Mouse (Mus musculus): ENCODE data around the gene Ctnnbip1.
"Not testable (repeated sequence)": the region's sequence is repeated elsewhere in the genome, so short reads cannot be mapped to it uniquely, and the experiment has no call there.

The Ctnnbip1 gene

GRCm38 (mm10) chr4:149586783-149587595 is 69.0 kb downstream of the Ctnnbip1 start:
- DNase-seq (ENCODE audit: low spot score): no peak

DNA sequence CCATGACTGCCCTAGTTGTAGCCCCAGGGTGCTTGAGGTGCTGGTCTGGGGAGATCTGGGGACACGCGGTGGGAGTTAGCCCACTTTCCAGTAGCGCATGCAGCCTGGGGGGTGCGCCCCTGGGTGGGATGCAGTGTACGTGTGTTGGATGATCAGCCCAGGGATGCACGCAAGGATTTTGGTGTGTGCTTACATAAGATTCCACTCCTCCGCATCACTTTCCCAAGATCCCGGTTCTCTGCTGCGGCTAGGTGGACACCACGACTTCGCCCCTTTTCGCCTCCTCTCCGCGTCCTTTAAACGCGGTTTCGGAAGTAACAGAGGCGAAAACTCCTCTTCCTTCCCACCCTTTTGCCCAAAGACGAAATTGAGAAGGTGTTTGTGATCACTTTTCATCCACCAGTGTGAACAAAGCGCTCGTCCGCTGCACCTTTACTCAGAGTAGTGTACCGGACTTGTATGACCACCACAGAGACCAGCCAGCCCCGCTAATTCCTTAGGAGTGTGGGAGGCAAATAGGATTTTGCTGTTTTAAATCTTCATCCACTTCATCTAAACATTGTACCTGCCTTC is 69.6 kb downstream of the Ctnnbip1 start:
- no peak for DNase-seq (ENCODE audit: low spot score)

- no peak for DNase-seq (ENCODE audit: low spot score)
Measured at GRCm38 (mm10) chr4:149590200-149590599, 72.2 kb downstream of the Ctnnbip1 start.

DNA sequence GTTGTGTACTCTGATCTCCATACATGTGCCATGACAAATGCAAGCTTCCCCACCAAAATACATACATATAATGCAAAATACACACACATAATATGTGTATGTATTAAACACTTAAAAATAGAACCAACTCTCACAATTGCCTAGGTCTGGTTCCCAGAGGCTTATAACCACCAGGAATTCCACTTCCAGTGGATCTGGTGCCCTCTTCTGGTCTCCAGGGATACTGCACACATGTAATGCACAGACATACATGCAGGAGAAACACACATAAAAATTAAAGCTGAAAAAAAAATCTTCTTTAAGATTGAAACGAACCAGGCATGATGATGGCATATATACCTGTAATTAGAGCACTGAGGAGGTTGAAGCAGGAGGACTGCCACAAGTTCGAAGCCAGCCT is 73.5 kb downstream of the Ctnnbip1 start:
- no peak for DNase-seq (ENCODE audit: low spot score)

GRCm38 (mm10) chr4:149594913-149595581 is 77.0 kb downstream of the Ctnnbip1 start:
- no peak for DNase-seq (ENCODE audit: low spot score)

DNA sequence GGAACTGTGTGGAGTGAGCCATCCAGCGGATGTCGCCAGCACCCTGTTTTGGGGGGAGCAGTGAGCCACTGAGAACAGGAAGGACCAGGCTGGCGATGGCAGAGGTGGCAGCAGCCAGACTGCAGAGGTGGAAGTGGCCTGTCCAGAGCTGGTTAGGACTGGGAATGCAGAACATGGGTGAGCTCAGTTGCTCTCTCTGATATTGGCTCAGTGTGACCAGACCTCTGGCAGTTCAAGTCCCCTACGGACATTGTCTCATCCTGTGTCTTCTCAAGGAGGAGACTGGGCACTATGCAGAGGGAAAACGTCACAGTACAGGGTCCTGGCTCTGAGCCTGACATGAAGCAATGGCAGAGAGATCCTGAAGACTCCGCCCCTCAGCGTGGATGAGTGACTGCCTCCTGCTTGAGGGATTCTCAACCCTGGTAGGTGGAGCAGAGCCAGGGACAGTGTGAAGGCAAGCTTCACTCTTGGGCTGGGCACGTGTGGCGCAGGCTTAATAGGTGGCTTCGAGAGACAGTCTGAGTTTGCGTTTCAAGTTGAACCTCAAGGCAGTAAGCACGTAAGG is 79.7 kb downstream of the Ctnnbip1 start:
- DNase-seq (ENCODE audit: low spot score): no peak

DNA sequence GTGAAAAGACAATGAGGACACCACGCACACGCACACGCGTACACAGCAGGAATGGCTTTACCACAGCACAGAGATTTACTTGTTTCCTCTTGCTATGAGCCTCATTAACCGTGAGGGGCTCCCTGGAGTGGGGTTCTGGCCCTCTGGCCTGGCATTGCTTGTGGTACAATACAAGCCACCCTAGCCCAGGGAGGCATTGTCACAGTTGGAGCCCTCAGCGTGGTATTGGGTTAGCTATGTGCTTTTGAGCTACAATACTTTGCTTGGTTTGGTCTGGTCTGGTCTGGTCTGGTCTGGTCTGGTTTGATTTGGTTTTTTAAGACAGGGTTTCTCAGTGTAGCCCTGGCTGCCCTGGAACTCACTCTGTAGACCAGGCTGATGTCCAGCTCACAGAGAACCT is 81.5 kb downstream of the Ctnnbip1 start:
- DNase-seq (ENCODE audit: low spot score): no peak

- DNase-seq (ENCODE audit: low spot score): no peak
Measured at GRCm38 (mm10) chr4:149600130-149600529, 82.1 kb downstream of the Ctnnbip1 start.

GRCm38 (mm10) chr4:149601484-149601883 is 83.4 kb downstream of the Ctnnbip1 start:
- DNase-seq (ENCODE audit: low spot score): no peak

- no peak for DNase-seq (ENCODE audit: low spot score)
Measured at GRCm38 (mm10) chr4:149602236-149602635, 84.2 kb downstream of the Ctnnbip1 start.

- DNase-seq (ENCODE audit: low spot score): no peak
Measured at GRCm38 (mm10) chr4:149603860-149604259, 85.8 kb downstream of the Ctnnbip1 start.

GRCm38 (mm10) chr4:149604518-149604917 is 86.5 kb downstream of the Ctnnbip1 start:
- DNase-seq (ENCODE audit: low spot score): no peak

- no peak for DNase-seq (ENCODE audit: low spot score)
Measured at GRCm38 (mm10) chr4:149606056-149606455, 88.0 kb downstream of the Ctnnbip1 start.

DNA sequence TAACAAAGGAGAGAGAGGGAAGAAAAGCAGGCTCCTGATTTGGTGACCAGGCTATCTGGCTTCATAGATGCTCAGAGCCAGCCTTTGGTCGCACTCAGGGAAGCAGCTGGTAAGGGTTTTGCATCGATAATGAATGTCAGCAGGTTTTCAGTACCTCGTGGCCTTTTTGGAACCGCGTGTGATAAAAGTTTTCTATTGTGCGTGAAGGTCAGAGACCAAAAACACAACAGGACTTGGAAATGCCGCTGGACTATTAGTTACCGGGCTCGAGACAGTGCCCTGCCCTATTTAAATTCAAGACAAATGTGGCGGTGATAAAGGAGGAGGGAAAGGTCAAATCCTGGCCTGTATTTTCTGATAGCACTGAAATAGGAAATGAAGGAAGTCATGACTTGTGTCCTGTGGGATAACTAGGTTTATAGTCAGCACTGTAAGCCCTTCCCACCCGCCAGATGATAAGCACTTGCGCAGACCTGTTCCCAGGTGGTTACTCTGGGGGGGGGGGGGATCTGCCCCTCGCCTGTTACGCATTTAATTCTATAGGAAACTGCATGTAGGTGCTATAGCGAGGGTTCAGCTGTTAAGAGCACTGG is 88.8 kb downstream of the Ctnnbip1 start:
- DNase-seq (ENCODE audit: low spot score): no peak

- DNase-seq (ENCODE audit: low spot score): no peak
Measured at GRCm38 (mm10) chr4:149607591-149608308, 89.7 kb downstream of the Ctnnbip1 start.

GRCm38 (mm10) chr4:149608309-149608638 is 90.2 kb downstream of the Ctnnbip1 start:
- DNase-seq (ENCODE audit: low spot score): no peak

GRCm38 (mm10) chr4:149609256-149610025 is 91.4 kb downstream of the Ctnnbip1 start:
- DNase-seq (ENCODE audit: low spot score): no peak

- peak; percentile 21 for DNase-seq (ENCODE audit: low spot score)
Measured at GRCm38 (mm10) chr4:149611376-149612044, 93.5 kb downstream of the Ctnnbip1 start.

- DNase-seq (ENCODE audit: low spot score): not testable (repeated sequence)
Measured at GRCm38 (mm10) chr4:149613497-149613896, 95.5 kb downstream of the Ctnnbip1 start.

- DNase-seq (ENCODE audit: low spot score): no peak
Measured at GRCm38 (mm10) chr4:149614869-149615268, 96.8 kb downstream of the Ctnnbip1 start.
